Mouse (Mus musculus): ENCODE results near the gene Larp4b.
A peak's percentile ranks its signal among the peaks of the same experiment; 100 is the strongest.

Larp4b gene

DNA sequence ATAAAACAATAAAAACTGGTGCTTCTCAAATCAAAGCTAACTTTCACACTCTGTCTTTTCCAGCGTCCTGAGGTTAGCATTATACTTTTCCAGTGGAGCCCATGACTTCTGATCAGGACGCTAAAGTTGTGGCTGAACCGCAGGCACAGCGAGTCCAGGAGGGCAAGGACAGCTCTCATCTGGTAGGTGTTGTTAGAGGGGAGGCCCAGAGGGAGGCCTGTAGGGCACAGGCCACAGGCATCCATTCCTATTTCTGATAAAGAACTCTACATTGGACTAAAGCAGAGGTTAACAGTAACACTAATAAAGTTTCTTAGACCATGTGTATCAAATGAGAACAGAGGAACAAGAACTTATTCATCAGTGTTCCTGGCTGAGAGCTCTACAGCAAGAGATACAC lies 28.4 kb downstream of the Larp4b start:
- ATAC-seq (ENCODE audit: low TSS enrichment) = no peak

DNA sequence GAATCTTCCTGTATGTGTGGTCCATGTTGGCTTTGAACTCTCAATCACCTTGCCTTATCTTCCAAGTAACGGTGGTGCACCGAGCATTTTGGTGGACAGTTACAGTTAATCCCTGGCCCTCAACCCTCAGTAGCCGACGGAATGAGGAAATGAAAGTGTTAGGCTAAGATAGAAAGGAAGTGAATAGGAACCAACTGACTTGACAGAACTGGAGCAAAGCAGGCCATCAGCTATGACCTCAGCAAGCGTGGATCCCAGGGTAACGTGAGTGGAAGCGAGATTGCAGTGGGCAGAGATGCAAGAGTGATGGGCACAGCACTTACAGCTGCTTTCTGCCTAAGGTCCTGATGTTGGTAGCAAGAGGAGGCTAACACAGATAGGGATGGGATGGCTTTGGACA lies 31.5 kb downstream of the Larp4b start:
- no peak for ATAC-seq (ENCODE audit: low TSS enrichment)

DNA sequence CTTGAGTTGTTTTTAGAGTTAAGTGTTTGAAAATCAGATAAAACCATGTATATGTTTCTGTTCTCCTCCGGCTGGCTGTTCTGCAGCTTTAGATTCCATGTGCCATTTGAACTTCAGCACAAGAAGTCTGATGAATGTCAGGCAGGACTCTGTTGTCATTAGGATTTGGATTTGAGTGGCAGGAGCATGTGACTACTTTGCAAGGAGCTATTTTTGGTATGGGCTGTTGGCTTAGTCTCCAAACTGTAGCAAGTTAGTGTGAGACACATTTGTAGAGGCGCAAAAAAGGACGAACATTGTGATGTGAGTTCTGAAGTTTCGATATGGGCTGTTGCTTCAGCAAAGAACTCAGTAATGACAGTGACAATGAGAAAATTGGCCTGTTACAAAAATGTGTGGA lies 34.0 kb downstream of the Larp4b start:
- ATAC-seq (ENCODE audit: low TSS enrichment) = no peak

DNA sequence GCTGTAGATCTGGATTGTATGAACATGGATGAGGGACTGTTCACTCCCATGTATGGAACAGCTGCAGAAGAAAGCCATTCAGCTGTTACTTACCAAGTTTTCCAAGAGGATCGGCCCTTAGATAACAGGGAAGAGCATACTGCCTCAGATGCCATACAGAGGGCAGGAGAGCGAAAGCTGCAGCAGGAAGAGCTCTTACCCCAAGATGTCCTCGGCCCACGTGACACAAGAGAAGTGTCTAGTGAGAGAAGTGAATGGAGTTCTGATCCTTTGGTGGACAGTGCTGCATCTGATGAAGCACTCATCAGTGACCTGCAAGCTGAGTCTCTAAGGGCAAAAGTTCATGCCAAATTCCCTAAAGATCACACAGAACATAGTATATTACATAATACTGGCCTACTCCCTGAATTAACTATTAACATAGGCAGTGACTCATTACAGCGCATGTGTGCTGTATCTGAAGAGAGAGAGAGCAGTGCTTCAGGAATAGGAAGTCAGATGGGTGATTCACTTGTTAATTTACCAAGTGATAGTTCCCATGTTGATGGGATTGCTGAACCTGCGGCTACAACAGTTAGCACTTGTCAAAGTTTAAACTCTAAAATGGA lies 35.1 kb downstream of the Larp4b start:
- 0 out of 2 replicates have a peak, but pooled peaks have one; percentile 14 for ATAC-seq (ENCODE audit: low TSS enrichment)

DNA sequence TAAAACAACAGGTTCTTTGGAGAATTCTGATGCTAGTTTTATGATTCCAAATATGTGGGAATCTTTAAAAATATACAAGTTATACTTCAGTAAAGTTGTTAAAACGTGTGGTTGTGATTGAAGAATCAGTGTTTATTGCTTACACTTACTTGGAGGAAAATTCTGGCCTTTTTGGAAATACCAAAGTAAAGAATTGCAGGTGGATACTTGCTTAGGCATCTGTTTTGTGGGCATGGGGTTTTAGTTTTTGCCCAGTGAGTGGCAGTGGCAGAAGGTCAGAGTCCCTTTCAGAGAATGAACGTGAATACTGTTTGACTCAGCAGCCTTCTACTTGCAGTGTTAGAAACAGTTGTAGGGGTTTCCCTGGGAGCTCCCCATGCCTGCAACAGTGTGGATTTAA lies 40.7 kb downstream of the Larp4b start:
- ATAC-seq (ENCODE audit: low TSS enrichment) = no peak

DNA sequence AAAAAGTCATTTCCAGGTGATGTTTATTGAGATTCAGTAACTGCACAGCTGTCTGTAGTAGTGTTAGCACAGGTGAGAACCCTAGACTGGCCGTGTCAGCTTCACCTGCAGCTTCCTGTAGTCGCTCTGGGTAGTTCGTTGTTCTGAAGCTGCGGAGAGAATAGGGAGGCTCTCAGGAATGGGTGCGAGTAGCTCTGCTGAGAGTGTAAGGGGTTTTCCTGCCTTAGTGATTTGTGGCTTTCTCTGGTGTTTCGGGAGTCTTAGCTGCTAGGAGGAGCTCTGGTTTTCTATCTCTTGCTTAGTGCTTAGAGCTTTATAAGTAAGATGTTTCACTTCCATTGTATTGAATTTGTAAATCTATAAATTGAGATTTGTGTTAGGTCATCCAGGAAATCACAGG lies 42.4 kb downstream of the Larp4b start:
- no peak for ATAC-seq (ENCODE audit: low TSS enrichment)

DNA sequence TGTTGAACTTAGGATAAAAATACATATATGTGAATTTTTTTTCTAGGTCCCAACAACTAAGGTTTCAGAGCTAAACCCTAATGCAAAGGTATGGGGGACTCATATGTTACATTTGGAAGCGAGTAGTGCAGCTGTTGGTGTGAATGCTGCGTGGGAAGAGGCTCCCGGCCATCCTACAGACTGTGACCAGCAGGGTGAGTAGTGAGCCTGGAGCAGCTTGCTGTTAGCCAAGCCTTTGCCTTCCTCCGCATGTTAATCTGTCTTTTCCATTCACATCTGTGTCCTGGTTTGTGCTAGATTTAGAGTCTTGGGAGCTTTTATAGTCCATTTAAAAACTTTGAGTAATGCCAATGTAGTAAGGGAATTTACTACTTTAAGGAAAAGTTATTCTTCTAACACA lies 43.1 kb downstream of the Larp4b start:
- ATAC-seq (ENCODE audit: low TSS enrichment) = peak; percentile 93

DNA sequence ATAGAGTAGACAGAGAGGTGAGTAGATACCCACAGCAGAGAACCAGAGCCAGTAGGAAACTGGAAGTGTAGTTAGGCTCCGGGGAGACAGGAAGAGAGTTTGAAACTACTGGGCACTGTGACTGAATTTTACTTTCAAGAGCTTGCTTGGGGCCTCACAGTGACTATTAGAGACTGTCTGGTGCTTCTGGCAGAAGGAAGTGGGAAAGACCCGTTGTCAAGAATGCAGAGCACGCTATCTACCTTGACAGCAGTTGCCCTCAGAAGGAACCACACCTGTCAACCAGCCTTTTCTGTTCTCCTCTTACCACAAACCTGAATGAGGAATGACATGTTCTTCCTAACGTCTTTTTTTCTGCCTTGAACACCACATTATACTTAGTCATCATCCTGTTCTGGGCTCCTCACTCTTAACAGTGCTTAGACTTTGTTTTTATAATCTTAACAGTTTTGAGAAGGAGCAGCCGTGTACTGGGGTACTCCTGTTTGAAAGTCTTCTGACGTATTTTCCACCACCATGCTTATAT lies 45.8 kb downstream of the Larp4b start:
- no peak for ATAC-seq (ENCODE audit: low TSS enrichment)

DNA sequence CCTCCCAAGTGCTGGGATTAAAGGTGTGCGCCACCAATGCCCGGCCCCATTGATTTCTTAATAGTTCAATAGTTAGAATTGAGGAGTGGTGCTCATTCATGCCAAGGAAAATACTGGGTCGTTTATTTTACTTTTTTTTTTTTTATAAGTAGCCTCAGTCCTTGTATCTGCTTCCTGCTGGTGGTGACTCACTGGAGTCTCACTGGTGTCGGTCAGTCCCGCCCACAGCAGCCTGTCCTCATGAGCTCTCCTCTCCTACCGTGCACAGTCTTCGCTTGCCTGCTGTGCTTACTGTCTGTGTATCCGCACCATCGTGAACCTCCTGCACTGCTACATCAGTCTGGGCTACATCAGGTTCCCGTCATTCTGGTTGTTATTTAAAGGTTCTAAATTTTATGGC lies 46.5 kb downstream of the Larp4b start:
- ATAC-seq (ENCODE audit: low TSS enrichment) = peak; percentile 83

DNA sequence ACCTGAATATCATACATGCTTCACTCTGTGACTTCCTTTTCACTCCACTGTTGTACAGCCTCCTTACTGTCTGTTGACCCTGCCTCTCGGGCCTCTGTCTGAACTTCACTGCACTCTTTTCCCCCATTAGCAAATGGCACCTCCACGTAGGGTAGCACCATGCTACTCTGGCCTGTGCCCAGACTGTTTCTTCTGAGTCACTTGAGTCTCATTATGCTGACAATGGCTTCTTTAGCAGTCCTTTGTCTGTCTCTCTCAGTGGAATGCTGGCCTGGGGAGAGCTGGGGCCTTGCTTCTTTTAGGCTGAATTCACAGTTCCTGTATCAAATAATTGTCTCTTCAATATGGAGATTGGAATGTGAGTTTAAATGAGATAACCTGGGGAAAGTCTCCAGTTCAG lies 48.7 kb downstream of the Larp4b start:
- no peak for ATAC-seq (ENCODE audit: low TSS enrichment)

DNA sequence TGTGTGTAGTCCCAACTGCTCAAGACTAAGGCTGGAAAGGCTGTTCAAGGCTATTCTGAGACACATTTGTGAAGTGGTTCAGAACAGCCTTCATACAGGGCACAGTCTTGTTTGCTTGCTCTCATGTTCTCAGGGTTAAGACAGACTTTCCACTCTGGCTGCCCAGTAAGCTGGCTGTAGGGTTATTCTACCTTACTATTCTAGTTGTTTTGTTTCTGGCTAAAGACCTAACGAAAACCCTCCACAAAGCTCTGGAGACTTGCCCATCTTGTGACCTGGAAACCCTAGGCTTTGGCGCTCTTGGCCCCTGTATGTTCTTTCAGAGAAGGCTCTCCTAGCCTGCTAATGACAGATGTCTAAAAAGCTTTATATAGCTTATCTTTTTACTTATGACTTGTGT lies 55.1 kb downstream of the Larp4b start:
- no peak for ATAC-seq (ENCODE audit: low TSS enrichment)

DNA sequence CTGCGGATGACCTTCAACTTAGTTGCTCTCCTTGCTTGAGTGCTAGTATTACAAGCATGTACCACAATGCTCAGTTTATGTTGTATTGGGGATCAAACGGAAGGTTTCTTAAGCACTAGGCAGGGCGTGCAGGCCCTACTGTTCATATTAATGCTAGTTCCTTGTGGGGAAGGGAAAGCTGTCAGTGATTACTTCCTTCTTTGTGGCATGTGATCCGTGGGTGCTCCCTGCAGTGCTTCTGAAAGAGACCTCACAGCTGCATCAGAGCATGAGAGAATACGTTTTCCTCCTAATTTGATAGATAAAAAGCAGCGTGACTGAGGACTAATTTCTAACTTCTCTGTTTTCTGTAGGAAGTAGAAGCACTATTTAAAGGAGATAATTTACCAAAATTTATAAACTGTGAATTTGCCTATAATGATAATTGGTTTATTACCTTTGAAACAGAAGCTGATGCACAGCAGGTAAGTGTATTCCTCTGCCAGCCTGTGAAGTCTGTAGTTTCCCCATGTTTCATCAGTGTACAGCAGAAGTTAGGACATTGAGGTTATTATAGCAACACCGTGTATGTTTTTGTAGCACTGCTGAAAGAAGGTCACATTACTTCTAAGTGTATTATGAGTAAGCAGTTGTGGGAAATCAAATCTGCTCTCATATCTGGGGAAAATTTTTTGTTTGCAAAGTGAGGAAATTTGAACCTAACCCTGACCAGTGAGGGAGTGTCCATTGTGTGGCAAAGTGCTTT lies 56.0 kb downstream of the Larp4b start:
- peak; percentile 64; the same call in 1 of the 2 replicates for ATAC-seq (ENCODE audit: low TSS enrichment)

DNA sequence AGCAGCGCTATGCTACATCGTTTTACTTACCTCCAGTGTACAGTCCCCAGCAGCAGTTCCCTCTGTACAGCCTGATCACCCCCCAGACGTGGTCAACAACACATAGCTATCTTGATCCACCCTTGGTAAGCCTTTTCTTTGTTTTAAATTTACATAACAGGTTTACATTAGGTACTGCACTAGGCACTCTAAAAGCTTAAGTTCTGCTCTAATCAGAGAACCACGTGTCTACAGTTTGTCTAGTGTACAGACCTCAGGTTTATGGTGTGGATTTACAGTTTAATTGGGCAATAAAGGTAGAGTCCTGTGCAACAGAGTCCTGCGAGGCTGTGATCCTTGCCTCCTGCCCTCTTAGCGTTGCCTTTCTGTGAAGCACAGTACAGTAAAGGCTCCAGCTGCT lies 57.4 kb downstream of the Larp4b start:
- ATAC-seq (ENCODE audit: low TSS enrichment) = no peak

DNA sequence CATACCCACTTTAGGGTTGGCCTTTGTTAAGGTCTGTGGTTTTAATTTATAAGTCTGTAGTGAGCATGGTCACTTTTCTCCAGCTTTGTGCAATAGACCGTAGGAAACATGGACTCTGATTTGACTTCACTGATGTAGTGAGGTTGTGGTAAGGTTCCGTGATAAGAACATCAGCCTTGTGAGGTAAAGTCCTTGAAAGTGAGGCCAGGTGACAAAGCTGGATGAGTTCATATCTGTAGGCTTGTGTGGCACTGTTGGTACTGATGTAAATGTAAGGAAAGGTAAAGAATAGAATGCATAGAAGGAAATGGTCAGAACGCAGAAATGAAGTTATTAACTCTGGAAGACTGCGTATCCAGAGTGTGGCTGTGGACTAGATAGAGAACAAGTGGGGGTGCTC lies 57.9 kb downstream of the Larp4b start:
- no peak for ATAC-seq (ENCODE audit: low TSS enrichment)

DNA sequence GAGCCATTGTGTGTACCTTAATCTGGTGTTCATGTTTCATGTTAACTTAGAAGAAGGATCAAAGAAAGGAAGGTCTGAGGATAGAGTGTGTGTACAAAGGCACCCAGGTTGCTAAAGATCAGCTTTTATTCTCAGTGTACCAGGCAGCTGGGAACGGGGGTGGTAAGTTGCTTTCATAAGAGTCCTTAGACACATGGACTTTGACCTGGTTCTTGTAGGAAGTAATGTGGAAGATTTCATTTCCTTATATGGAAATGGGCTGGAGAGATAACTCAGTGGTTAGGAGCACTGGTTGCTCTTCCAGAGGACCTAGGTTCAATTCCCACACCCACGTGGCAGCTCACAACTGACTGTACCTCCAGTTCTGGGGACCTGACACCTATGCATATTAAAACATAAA lies 58.6 kb downstream of the Larp4b start:
- no peak for ATAC-seq (ENCODE audit: low TSS enrichment)

DNA sequence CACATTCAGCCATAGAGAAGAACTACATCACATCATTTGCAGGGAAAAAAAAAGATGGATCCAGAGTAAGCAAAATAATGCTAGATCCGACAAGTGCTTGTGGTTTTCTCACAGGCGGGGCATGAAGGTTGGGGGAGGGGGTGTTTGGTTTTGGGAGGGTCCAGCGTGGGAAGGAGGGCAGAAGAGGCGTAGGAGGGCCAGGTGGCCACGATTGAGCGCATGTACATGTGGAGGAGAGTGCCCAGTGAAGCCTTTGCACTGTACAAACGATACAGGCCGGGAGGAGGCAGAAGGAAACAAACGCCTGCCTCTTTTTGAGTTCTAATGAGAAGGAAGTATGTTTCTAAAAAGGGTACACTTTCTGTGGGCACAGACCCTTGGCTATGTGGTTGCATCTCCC lies 60.1 kb downstream of the Larp4b start:
- 0 out of 2 replicates have a peak, but pooled peaks have one; percentile 20 for ATAC-seq (ENCODE audit: low TSS enrichment)

DNA sequence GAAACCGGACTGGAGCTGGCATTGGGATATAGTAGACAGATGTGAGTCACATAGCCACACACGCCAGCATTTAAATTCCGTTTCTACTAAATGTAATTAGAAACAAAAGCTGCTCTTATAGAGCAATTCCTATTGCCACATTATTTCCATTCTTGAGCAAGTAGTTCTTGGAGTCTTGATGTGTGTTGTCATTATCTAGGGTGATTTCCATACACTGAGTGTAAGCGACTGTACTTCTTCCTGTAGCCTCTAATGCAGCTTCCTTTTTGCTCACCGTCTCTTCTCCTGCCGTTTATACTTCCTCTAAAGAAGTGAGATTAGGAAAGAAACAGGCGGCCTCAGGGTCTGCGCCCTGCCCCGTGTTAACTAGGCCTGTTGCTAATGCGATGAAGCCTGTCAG lies 65.6 kb downstream of the Larp4b start:
- no peak for ATAC-seq (ENCODE audit: low TSS enrichment)

DNA sequence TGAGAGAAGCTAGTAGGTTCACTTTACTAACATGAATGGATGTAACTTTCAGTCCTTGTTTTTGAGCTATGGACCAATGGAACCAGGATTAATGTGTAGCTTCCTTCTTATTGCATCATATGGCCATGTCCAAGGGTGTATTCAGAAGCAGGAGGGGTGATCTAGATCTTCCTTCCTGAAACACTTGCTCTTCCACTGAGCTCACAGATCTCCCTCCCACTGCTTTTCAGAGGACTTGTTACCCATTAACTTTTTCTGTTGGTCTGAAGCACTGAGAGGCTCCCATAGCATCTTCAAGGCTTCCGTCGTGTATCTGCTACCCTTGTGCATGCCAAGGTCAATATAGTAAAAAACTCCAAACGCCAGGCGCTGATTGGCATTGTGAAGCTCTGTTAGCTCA lies 69.2 kb downstream of the Larp4b start:
- ATAC-seq (ENCODE audit: low TSS enrichment) = no peak

DNA sequence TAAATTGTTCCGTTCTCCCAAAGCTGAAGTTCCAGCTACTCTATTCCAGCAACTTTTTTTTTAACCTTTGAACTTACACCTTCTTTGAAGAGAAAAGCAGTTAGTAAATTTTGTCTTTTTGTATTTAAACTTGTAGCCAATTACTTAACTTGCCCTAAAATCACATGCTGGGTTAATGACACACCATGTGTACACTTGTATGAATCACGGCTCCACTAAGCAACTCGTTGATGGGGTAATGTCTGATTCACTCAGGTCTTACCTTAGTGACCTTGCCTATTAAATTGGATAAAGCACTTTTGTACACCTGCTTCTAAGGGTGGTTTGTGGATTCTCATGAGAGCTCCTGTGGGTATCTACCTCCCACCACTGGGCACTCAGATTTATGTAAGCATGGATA lies 74.2 kb downstream of the Larp4b start:
- ATAC-seq (ENCODE audit: low TSS enrichment) = no peak

DNA sequence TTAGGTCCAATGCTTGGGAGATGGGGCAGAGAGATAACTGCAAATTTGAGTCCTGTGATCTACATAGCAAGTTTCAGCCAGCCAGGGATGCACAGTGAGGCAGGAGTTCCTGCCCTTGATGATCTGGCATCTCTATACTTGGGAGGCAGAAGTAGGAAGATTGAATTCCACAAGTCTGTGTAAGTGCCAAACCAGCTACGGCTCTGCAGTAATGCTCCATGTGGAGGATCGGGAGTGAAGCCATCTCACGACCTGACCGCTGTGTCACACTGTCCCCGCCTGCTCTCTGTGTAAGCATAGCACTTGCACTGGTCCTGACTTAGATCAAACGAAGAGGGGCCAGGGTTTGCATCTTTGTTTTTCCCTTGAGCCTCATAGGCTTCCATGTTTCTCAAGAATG lies 75.9 kb downstream of the Larp4b start:
- no peak for ATAC-seq (ENCODE audit: low TSS enrichment)

DNA sequence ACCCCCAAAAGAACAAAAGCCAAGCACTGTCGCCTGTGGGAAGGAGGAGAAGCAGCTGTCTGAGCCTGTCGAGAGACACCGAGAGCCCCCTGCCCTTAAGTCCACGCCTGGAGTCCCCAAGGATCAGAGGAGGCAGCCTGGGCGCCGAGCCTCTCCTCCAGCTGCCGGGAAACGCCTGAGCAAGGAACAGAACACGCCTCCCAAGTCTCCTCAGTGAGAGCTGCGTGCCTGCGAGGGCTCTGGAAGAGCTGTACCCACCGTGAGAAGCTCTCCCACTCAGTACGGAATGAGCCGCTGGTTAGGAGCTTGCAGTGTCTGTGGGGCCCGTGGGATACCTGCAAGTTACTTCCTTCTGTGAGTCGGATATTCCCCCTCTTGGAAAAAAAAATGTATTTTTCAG lies 77.0 kb downstream of the Larp4b start:
- ATAC-seq (ENCODE audit: low TSS enrichment) = peak; percentile 85

DNA sequence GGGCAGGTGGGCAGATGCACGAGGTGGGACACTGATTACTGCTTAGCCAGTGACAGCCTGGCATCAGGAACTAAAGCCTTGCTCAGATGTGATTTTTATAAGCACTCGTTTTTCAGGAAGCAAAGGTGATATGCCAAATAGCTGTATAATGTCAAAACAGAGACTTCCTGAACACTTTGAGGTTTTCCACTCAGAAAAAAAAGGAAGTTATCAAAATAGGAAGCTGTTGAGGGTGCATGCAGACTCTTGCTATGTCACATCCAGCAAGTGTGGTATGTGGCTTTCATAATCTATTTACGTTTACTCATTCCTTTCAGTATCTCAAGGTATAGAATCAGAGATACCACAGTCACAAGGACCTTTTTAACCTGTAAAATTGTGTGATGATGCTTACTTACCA lies 79.7 kb downstream of the Larp4b start:
- no peak for ATAC-seq (ENCODE audit: low TSS enrichment)

DNA sequence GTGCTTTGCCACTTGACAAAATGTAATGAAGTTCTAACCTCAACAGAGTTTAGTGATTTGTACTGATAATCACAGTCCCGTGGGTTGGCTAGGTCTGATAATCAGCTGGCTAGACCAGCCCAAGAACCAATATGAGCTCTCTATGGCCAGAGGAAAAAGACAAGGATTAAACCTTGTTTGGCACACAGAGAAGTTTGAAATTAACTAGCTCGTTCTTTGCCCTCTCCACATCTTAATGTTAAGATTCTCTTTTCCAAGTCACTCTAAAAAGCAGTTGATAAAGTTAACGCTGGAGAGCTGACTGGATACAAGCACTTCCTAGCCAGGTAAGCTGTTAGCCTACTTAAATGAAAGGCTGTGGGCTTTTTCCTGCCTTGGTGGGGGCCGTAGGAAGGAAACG lies 81.5 kb downstream of the Larp4b start:
- no peak for ATAC-seq (ENCODE audit: low TSS enrichment)

DNA sequence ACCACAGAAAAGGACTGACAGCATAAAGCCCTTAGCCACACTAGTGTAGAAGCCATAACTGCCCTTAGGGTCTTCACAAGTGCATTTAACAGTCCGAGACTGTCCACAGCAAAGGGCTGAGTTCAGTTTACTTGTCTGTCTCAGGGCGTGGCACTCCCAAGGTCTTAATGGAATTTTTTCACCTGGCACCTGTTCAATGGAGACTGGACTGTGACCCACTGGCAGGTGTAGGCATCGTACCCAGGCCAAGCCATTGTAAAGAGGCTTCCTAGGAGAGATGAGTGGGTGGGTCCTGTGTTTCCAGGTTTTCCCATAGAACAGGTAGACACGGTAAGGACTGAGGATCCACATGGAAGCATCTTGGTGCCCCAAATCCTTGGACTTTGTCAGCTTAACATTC lies 84.6 kb downstream of the Larp4b start:
- ATAC-seq (ENCODE audit: low TSS enrichment) = no peak

All from frontal cortex, adult (tissue).